Mouse (Mus musculus) mesoderm, embryonic 11.5 days (tissue): ENCODE results near the gene Zfp985.
"Not testable (repeated sequence)": the region's sequence is repeated elsewhere in the genome, so short reads cannot be mapped to it uniquely, and the experiment has no call there.

ENCODE experiments used
- DNase-seq: peaks from one replicate; pipeline ENCODE4 v3.0.0-alpha.2; 2012; ENCODE audit warnings: low read depth, low spot score

Gene Zfp985

GRCm38 (mm10) chr4:147603806-147604205 lies 50.7 kb downstream of the Zfp985 start:
- DNase-seq: no peak

- no peak for DNase-seq
These were observed 52.4 kb downstream of the Zfp985 start for GRCm38 (mm10) chr4:147605521-147605920.

DNA sequence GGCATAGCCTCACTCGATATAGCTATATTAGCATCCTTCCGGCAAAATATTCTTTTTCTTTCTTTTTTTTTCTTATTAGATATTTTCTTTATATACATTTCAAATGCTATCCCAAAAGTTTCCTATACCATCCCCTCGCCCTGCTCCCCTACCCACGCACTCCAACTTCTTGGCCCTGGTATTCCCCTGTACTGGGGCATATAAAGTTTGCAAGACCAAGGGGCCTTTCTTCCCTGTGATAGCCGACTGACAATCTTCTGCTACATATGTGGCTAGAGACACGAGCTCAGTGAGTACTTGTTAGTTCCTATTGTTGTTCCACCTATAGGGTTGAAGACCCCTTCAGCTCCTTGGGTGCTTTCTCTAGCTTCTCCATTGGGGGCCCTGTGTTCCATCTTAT lies 53.4 kb downstream of the Zfp985 start:
- not testable (repeated sequence) for DNase-seq

- not testable (repeated sequence) for DNase-seq
These were observed 80.8 kb downstream of the Zfp985 start for GRCm38 (mm10) chr4:147633818-147634262.
